Mouse (Mus musculus): ENCODE measurements around the gene Cyba.

Cyba gene

GRCm38 (mm10) chr8:122432443-122433268, at the start of gene Cyba:
Cyba (minus strand) TSS chr8:122432930.
- DNase-seq: peak; percentile 87 to 90

DNA sequence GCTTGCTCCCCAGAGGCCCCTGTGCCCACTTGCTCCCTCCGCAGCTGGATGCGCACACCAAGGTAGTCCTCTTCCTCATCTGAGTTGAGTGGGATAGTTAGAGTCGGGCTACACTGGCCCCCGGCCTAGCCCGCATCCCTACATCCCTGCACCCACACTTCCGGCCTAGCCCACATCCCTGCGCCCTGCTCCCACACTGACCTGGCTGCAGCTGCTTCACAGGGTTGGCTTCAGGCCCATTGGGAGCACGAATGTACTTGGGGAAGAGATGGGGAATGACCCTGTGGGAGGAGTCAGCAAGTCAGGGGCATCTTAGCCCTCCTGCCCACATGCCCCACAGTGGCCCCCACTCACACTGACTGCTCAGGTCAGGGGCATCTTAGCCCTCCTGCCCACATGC, 49.7 kb upstream of the Cyba start:
- DNase-seq: no peak

DNA sequence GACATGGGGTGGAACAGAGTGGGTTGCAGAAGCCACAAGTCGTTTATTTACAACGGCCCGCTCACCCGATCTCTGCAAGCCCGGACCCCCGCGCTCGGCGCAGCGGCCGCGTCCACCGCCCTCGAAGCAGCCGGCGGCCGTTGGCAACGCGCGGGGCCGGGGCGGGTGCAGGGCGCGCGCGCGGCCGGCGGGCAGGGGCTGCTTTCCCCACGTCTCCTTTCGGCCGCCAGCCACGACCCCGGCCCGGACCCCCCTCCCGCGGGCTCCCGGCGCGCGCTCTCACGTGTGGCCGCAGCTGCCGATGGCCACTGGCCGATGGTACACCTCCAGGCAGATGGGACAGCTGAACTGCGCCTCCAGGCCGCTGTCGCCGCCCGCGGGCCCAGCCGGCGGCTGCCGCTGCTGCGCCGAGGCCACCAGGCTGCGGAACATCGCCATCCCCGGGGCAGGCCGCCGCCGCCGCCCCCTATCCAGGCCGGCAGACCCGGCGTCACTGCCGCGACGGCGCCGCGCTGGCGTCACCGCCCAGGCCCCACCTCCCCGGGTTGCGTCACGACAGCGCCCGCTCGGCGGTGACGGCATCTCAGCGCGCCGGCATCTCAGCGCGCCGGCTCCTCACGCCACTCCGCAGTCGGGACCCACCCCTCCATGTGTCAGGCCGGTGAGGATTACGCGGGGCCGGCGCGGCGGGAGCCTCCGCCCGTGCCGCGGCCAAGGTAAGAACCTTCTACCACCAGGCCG, 43.0 kb upstream of the Cyba start, which contains the start of the genes Rnf166 and Ctu2:
Gene Rnf166, minus strand, starts transcription at position 485 of the 741 bp plus-strand sequence.
Gene Ctu2, plus strand, starts transcription at position 564 of the 741 bp plus-strand sequence.
- peak; percentile 93 for DNase-seq

DNA sequence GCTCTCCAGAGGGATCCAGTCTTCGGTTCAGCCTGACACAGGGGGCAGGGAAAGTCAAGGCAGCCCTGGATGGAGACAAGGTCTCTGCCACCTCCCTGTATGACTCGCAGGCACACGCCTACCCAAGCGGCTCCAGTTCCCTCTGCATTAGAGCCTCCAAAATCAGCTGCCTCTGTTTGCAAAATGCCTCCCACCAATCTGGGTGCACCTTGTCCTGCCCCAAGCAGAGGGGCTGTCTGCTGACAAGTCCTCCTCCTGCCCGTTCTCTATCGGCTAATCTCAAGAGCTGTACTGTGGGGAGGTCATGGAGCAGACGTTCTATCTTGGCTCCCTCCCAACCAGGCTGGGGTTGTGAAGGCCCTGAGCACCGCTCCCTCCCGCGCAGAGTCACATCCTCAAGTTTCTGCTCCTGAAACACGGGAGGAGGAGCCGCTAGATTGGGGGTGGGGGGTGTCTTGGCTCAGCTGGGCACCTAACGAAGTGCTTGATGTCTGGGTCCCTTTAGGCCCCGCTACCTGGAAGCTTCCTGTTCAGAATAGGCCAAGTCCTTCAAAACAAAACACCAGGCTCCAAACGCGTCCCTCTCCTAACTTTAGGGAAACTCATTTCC, 42.3 kb upstream of the Cyba start:
- peak; percentile 63 to 73 for DNase-seq

DNA sequence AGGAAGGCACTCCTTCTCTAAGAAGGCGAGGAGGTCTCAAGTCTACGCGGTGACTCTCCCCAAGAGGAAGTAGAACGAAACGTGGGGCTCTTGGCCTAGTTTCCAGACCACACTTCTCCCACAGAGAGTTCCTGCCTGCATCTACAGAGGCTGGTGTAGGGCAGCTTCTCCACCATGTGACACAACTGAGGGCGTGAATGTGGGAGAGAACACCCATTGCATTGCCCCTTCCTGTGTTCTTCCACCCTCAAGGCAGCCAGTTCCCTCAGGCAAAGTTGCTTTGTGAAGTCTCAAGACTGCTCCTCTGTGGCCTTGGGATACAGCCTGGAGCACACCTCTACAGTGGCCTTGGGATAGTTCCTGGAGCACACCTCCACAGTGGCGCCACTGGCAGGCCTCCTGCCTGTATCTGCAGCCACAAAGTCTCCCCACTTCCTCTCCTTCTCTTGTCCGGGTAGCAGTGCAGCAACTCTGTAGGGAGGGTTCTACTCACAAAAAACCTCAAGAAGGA, 41.2 kb upstream of the Cyba start:
- DNase-seq: peak; percentile 77 to 85

DNA sequence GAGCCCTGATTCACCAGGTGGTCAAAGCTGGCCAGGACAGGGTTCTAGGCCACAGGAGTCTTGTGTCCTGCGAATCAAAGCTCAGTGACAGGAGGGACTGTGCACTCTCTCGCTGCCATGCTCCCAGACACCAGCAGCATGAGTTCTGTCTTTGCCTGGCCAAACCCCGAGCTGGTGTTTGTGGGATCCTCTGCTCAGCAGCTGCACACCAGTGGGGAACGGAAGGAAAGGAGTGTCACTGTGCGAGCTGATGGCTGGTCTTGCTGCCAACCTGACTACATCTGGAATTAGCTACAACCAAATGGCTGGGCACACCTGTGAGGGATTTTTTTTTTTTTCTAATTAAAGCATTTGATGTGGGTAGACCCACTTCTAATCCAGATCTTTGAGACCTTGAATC, 38.0 kb upstream of the Cyba start:
- DNase-seq: peak; percentile 69 to 78

DNA sequence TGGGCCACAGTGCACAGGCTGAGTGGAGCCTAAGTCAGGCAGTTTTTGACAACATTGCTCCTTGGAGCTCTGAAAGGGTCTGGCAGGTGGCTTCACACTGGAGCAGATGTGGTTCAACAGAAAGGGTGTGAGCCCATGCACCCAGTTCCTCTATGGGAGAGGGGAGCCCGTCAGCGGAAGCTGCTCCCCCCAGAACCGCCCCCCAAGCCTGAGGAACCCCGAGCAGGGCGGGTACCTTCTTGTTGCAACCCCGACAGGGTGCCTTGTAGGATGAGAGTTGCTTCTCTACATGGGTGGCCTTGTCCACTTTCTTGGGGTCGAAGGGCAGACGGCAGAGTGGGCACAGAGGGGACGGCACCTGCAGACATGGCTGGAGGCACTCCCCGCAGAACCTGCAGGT, 37.2 kb upstream of the Cyba start:
- peak; percentile 87 to 94 for DNase-seq

GRCm38 (mm10) chr8:122469407-122469806, 36.7 kb upstream of the Cyba start:
- no peak for DNase-seq

GRCm38 (mm10) chr8:122467816-122468215, 35.1 kb upstream of the Cyba start:
- peak; percentile 55 to 77 for DNase-seq

- no peak for DNase-seq
These were observed 32.3 kb upstream of the Cyba start for GRCm38 (mm10) chr8:122464985-122465384.

GRCm38 (mm10) chr8:122463651-122464640, 31.2 kb upstream of the Cyba start:
- peak; percentile 56 to 79 for DNase-seq

DNA sequence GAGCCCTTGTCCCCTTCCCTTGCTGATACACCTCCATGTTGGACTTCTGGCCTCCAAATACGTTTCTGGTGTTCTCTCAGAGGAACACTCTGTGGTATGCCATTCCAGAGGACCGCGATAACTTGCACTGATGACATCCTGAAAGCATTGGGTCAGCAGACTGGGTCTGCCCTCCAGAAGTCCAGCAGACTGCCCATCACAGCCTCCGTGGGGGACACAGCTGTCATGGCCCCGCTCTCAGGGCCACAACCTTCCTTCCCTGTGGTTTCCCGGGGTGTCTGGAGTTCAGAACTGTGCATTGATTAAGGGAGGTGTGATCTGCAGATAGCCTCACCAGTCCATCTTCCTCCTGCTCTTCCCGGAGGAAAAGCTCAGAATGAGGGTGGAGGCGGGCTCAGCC, 29.8 kb upstream of the Cyba start:
- DNase-seq: no peak

DNA sequence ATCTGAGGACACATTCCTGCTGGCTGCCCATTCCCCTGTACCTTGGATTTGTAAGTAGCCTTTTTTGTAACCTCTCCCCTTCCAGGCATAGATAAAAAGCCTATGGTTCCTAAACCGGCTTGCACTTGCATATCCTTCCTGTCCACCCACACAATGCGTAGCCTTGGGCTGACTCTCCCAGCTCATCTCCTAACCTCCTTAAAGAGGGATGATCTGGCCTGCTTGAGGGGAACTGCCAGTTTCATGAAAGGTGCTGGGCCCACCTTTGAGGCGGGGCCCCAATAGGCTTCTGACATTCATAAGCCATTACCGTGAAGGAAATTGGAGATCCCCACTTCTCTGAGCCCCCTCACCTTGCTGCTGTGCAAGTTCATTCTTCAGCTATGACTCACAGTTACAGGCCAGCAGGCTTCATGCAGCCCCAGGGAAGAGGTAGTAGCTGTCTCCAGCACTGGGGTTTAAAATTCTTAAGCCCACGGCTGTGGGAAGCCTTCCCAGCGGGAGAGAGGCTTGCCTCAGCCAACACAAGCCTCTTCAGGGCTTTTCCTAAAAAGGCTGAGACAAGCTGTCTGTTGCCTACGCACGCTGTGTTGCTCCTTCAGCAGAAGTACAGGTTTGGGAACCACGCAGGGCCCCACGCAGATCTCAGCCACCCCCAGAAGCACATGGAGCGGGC, 28.9 kb upstream of the Cyba start:
- DNase-seq: no peak

DNA sequence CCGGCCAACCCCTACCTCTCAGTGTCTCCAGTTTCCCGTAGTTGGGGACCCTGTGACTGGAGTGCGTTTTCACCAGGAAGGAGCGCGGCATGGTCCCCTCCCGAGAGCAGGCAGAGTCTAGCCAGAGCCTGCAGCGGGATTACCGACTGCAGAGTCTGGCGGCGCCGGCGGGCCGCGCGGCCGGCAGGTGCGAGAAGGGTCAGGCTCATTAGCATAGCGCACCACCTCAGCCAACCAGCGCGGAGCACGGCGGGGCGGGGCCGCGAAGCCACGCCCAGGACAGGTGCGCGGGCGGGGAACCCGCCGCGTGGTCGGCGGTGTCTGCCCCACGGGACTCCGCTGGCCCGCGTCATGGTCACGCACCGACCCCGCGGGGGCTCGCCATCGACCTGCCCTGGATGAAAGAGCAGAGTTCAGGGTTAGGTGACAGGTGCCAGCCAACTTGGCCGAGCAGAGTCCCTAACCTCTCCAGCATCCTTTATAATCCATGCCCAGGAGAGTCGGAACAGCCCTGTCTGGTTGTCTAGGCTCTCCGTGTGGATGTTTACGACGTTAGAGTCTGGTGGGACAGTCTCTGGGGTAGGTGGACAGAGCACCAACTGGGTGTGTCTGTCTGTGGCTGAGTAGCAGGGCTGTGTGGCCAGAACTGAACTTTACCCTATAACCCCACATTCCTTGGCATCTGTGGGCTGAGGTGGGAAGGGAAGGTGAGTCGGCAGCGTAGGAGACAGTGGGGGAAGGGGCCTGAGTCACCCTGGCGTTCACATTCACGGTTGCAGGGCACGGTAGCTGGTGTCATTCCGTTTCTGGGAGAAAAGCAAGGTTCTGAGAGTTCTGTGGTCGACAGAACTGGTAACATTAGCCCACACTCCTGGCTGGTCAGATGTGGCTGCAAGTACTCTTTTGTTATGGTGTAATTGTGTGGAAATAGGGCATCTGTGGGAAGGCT, 28.1 kb upstream of the Cyba start, which contains the start of gene Snai3:
Gene Snai3, minus strand, starts transcription at position 210 of the 949 bp plus-strand sequence.
- DNase-seq: peak; percentile 80 to 88

- peak; percentile 49 to 62 for DNase-seq
These were observed 27.3 kb upstream of the Cyba start for GRCm38 (mm10) chr8:122459990-122460389.

- DNase-seq: peak; percentile 75 to 78
These were observed 26.6 kb upstream of the Cyba start for GRCm38 (mm10) chr8:122459218-122459900.

DNA sequence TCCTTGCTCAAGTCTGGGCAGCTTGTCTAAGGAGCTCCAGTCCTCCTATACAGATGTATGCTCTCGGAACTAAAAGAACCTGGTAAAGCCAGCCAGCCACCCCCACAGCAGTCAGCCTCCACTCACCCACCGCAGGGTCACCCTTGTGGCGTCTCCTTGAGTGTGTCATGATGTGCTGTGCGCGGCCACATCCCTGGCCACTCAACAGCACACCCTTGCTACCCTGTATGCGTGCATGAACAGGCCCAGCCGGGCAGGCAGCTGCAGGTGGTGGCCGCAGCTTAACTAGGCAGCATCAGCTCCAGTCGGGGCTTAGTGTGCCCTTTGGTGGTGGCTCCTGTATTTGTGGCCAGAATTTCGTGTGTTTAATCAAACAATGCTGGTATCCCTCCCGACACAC, 24.4 kb upstream of the Cyba start:
- DNase-seq: no peak

GRCm38 (mm10) chr8:122454409-122454808, 21.7 kb upstream of the Cyba start:
- no peak for DNase-seq

DNA sequence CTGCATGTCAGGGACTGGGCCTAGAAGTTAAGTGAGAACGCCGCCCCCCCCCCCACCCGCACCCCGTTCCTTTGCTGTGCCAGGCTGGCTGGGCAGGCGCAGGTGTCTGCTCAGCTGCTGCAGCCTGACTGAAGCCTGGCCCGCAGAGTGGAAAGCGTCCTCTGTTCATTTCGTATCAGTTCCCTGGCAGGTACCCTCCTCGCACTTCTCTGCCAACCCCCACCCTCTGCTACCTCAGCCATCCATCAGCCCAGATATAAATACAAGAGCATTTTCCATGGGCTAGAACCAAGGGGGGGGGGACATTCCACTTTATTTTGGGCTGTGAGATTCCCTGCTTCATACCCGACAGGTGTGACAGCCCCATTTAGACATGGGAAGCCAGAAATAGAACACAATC, 19.4 kb upstream of the Cyba start:
- DNase-seq: peak in 1 of 2 experiments; percentile 10

All from thymus, postnatal 36 days (tissue).